Mouse (Mus musculus) neutrophil, adult 5-6 weeks (primary cell): Measurements from ENCODE around the gene Fam240a. TPM values are rescaled to one million over a fixed set of nuclear protein-coding genes. Genes with fewer than 3 reads are reported as not detected.

Experiments used
- ATAC-seq: fragments of 151-379, 151-347 bp; 2 replicates; pipeline ENCODE4 v1.8.0; 2017; ENCODE audit warnings: mild to moderate bottlenecking, moderate TSS enrichment; ENCODE audit not compliant: insufficient number of reproducible peaks, poor library complexity, low FRiP score, severe bottlenecking; ENCODE audit errors: extremely low read depth
- total RNA-seq: library from RNA; stranded (forward); fragments of 200-1000 nt; gene quantifications from 2 replicates; pipeline ENCODE4 v1.2.3, GENCODE M21; 2017

Gene Fam240a
- total RNA-seq, 1 experiment from 2014 or later = 1.4 TPM

GRCm38 (mm10) chr9:110947261-110947661 is 30.6 kb upstream of the Fam240a start:
- ATAC-seq = no peak

GRCm38 (mm10) chr9:110946548-110947044 is 29.9 kb upstream of the Fam240a start:
- ATAC-seq = peak; percentile 33; the same call in 1 of the 2 replicates

- no peak for ATAC-seq
These were observed 29.3 kb upstream of the Fam240a start, which contains the start of gene Tdgf1 for GRCm38 (mm10) chr9:110945926-110946325. Tdgf1 (minus strand) TSS chr9:110946158.

- ATAC-seq = no peak
These were observed 28.7 kb upstream of the Fam240a start for GRCm38 (mm10) chr9:110945343-110945742.

DNA sequence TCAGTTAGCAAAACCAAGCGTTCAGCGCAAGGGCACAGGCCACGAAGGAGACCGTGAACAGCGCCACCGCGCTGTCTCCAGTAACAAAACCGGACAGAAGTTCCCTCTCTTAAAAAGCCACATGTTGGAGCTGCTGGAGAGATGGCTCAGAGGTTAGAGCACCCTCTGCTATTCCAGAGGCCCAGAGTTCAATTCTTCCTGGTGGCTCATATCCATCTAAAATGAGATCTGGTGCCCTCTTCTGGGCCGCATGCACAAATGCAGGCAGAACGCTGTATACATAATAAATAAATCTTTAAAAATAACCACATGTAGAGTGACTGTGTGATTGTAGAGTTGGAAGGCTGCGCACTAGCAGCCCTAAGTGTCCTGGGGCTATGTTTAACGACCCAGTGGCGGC is 27.6 kb upstream of the Fam240a start:
- ATAC-seq = no peak

- ATAC-seq = no peak
These were observed 21.1 kb upstream of the Fam240a start for GRCm38 (mm10) chr9:110937506-110938490.

GRCm38 (mm10) chr9:110935941-110936340 is 19.3 kb upstream of the Fam240a start:
- ATAC-seq = no peak

- no peak for ATAC-seq
These were observed 17.3 kb upstream of the Fam240a start for GRCm38 (mm10) chr9:110933850-110934437.

DNA sequence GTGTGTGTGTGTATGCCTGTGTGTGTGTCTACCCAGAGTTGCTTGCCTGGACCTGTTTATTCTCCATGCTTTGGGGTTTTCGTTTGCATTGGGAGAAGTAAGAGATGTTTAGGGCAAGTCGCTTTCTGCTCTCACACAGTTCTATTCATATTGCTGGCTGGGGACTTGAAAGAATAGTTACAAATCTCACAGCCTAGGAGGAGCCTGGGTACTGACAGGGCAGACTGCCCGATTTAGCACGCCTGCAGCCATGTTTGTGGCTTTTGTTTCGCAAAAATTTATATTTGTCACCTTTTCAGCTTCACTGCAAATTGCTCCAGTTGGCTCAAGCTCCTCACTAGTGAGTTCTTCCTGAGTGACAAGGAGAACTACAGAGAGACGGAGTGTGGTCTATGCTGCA is 14.9 kb upstream of the Fam240a start:
- no peak for ATAC-seq

- no peak for ATAC-seq
These were observed 6.1 kb upstream of the Fam240a start for GRCm38 (mm10) chr9:110922759-110923158.

DNA sequence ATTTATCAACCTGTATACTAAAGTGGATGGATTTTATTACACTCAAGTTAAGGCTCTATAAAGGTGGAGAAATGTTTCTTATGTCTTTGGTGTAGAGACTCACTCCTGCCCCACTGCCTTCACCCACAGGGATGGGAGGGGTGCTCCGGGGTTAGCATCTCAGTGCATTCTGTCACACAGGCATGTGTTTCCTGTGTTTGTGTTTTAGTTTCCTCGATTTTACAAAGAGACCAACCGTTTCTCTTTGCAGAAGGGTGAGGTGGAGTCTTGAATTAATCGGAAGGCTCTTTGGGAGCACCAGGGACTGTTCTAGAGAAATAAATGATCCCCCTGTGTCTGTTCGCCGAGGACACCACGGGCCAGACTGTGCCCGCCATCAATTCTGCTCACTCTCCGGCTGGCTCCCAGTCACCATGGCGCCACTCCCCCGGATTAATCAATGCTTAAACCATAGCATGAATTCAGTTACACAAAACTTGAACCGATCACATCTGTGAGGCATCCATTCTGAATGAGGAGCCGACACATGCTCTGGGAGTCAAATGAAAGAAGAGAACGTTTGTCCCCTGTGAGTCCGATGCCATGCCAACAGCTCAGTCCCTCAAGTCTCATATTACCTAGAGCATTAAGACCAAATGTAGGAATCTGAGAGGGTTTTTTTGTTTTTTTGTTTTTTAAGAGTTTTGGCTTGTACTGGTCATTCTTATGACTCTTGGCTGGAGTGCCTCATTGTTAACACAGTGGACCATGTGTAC is 4.2 kb upstream of the Fam240a start:
- no peak for ATAC-seq

GRCm38 (mm10) chr9:110915466-110915865 is 1.2 kb downstream of the Fam240a start:
- ATAC-seq = no peak

DNA sequence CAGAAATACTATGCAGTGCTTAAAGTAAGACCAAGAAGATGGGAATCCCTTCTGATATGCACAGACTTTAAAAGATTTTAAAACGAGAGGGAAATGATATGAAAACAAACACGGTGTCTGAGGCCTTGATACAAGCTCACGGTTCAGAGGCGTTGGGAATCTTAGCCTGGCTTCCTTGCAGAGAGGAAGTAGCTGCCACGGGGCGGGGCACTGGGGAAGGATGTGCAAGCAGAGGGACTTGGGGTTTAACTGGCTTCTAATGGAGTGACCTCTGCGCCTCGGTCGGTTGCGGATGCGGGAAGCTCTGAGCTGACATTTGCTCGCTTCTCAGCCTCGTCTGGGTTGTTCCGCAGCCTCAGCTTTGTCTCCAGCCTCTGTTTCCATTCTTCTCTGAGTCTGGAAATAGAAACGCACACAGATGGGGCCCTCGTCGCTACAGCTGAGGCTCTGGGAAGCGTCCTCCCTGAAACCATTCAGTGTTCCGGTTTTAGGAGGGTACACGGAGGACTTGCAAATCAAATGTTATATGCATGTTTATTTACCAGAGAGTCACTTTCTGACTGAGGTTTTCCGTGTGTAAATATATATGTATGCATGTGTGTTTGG is 1.9 kb downstream of the Fam240a start:
- no peak for ATAC-seq

DNA sequence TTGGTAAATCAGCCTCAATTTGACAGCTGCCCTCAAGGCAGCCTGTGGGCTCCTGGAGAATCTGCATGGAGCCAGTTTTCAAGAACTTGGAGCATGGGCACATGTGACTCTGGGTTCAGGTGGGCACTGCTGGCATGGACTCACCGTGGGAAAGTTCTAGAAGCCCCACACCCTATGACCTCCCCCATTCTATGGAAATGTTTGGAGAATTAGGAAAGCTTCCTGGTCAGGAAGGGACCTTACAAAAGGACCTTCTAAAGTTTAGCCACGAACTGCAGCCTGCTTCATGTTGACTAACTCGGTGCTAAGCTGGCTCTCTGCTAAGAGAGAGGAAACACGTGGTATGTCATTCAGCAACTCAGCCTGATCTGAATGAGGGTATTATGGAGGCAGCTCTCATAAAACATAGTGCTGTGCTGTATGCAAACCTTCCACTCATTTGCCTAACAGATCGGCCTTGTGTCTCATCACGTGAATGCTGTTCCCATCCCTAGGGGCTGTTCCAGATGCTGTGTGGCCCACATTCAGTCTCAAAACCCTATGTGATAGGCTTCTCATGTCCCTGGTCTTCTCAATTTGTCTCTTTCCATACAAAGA is 7.2 kb downstream of the Fam240a start:
- no peak for ATAC-seq

- ATAC-seq = no peak
These were observed 8.0 kb downstream of the Fam240a start for GRCm38 (mm10) chr9:110908631-110909016.

DNA sequence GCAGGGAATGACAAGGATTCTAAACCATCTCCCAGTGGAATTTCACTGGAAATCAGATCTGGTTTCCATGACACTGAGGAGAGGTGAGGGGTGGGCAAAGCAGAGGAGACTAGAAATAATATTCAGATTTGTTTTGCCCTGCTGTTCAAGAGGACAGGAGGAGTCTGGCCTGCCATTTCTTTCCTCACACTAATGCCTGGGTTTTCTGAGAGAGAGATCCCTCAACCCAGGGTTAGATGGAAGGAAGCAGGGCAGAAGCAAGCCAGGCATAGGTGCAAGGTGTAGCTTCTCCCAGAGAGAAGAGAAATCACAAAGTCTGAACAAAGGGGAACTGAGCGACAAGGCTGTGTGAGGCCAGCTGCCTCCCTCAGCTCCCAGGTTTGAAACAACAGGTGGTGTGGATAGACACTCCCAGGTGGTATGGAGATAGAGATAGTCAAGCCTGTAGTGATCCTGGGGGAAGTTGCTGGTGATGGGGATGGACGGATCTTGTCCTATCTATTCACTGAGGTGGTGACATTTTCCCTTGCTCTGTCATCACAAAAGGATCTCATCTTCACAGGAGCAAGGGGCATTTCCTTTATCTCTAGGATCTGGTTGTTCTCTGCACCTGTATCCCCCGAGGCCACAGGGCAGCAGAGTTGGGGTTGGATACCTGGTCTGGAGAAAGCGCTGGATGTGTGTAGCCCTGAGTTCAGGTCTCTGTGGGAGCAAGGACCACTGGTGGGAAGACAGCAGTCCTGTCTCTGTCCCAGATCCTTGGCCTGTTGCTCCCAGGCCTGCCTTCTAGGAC is 8.6 kb downstream of the Fam240a start:
- ATAC-seq = no peak

GRCm38 (mm10) chr9:110907201-110907837 is 9.3 kb downstream of the Fam240a start:
- peak; percentile 23; the same call in 1 of the 2 replicates for ATAC-seq
